Mouse (Mus musculus) erythroblast, embryonic 14.5 days (primary cell): Measurements from ENCODE around the gene Gm13290.
"Not testable (repeated sequence)": the region's sequence is repeated elsewhere in the genome, so short reads cannot be mapped to it uniquely, and the experiment has no call there.

Experiments
- GATA1 ChIP-seq: IDR thresholded peaks from 2 replicates; pipeline ENCODE4 v1.6.1; 2012; ENCODE audit warnings: low read length, inconsistent platforms, mixed read lengths
- TAL1 ChIP-seq: IDR thresholded peaks from 3 replicates; pipeline ENCODE4 v1.6.1; 2012; ENCODE audit warnings: low read length, inconsistent platforms, mixed read lengths

DNA sequence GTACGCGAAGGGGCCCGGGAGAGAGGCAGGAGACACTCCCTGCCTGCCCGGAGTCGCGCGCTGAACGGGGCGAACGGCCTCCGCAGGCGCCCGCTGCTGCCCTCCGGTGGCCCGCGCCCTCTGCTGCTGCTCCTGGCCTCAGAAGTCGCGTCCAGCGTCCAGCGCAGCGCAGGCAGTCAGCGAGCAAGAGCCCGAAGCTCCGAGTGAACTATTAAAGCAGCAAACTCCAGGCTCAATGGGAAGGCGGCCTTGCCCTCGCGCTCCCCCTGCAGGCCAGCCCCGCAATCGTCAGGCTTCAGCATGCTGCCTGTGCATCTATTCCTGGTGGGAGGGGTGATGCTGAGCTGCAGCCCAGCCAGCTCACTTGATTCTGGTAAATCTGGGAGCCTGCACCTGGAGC is 3.0 kb downstream of the Gm13290 start, which contains the start of gene Gm13289:
- not testable (repeated sequence) for TF ChIP-seq TAL1, GATA1
